Mouse (Mus musculus) hindbrain, postnatal 0 days (tissue): ENCODE measurements around the gene Gcm2. TPM values are rescaled to one million over a fixed set of nuclear protein-coding genes. Genes with fewer than 3 reads are reported as not detected.
A peak's percentile ranks its signal among the peaks of the same experiment; 100 is the strongest.

Source experiments
- ATAC-seq: fragments of 200-750 bp; cut with Nextera tagmentation; 2 replicates; pipeline ENCODE4 v1.8.0; 2017; ENCODE audit warnings: mild to moderate bottlenecking, moderate TSS enrichment, moderate library complexity
- DNase-seq: peaks from one replicate; pipeline ENCODE4 v3.0.0-alpha.2; 2015; ENCODE audit warnings: low spot score
- H3K27ac ChIP-seq: fragments of 300-500 bp; sonication (generic); 2 replicates; pipeline ENCODE4 v1.5.1; 2014; ENCODE audit warnings: mild to moderate bottlenecking
- H3K27me3 ChIP-seq: fragments of 300-500 bp; sonication (generic); 2 replicates; pipeline ENCODE4 v1.6.1; 2014; ENCODE audit warnings: low read length, mixed read lengths; ENCODE audit not compliant: insufficient read depth
- H3K36me3 ChIP-seq: fragments of 300-500 bp; sonication (generic); 2 replicates; pipeline ENCODE4 v1.6.1; 2014; ENCODE audit warnings: low read length, mixed read lengths; ENCODE audit not compliant: insufficient read depth
- H3K4me1 ChIP-seq: fragments of 300-500 bp; sonication (generic); 2 replicates; pipeline ENCODE4 v1.6.1; 2014; ENCODE audit warnings: antibody characterized with exemption, low read length, mixed read lengths; ENCODE audit not compliant: insufficient read depth
- H3K4me2 ChIP-seq: fragments of 300-500 bp; sonication (generic); 2 replicates; pipeline ENCODE4 v1.6.1; 2014; ENCODE audit warnings: low read depth, mild to moderate bottlenecking, low read length, moderate library complexity, mixed read lengths
- H3K4me3 ChIP-seq: fragments of 300-500 bp; sonication (generic); 2 replicates; pipeline ENCODE4 v1.5.1; 2014; ENCODE audit warnings: low read length
- H3K9ac ChIP-seq: fragments of 300-500 bp; sonication (generic); replicated peaks from 2 replicates; pipeline ENCODE4 v1.6.1; 2014; ENCODE audit warnings: mild to moderate bottlenecking, low read length, moderate library complexity, mixed read lengths
- H3K9me3 ChIP-seq: fragments of 300-500 bp; sonication (generic); 2 replicates; pipeline ENCODE4 v1.6.1; 2016; ENCODE audit warnings: low read length, mixed read lengths
- CTCF ChIP-seq: IDR thresholded peaks from 2 replicates; pipeline ENCODE4 v1.5.1; 2016; ENCODE audit warnings: antibody characterized with exemption, control low read depth, low read depth
- WGBS: fragments of 180-500 bp; shearing (Covaris S2); extraction: QIAGEN DNeasy Blood & Tissue Kit; methylation state at CpG from one replicate; pipeline ENCODE4 v1.1.7; 2014; 5-methylcytosine and 5-hydroxymethylcytosine counted together
- polyA plus RNA-seq: library from polyadenylated mRNA; unstranded; fragments of >200 nt; fragmentation: Nextera tagmentation; extraction: Ambion mirVana; gene quantifications from 2 replicates; pipeline ENCODE4 v1.2.1, GENCODE M21; 2015
- total RNA-seq: library from RNA; depleted of rRNA; stranded (reverse); fragments of >200 nt; gene quantifications from 2 replicates; pipeline ENCODE4 v1.2.3, GENCODE M21; 2014

The Gcm2 gene
- total and polyA plus RNA-seq, 2 experiments from 2014 or later: not detected

GRCm38 (mm10) chr13:41098325-41098724 lies 12.5 kb downstream of the Gcm2 start:
- no peak for DNase-seq

DNA sequence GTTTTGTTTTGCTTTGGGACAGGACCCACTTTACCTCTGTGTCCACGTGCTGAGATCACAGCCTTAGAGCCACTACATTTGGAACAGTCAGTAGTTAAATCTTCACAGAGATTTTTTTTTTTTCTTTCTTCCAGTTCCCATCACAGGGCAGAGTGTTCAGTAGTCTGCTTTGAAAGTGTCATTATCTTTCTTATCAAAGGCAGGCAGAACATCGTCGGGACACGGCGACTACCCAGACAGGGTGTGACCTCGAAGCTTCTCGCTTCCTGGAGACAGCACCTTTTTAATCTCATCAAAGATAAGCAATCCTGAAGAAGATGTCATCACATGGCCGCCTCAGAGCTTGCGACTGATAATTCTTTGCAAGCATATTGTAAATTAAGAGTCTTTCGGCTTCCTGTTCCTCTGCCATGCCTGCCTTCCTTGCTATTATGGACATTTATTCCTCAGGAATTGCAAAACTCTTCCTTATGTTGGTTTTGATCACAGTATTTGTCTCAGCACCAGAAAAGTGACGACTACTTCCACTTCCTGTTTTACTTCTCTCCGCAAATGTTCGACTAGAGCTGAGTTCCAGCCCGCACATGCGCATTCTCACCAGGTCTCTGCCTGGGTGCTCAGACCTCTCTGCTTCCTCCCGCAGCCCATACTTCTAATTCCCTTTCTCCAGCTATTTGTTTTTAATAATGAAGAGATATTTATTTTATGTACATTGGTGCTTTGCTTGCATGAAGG lies 13.3 kb downstream of the Gcm2 start:
- Histone ChIP-seq H3K27me3 (no peaks in the 10 kb centered on the region), H3K4me3 (no peak overlapping the region), H3K27ac (no peak overlapping the region), H3K36me3 (no peaks in the 10 kb centered on the region), H3K4me1 (no peaks in the 10 kb centered on the region), H3K9me3 (no peaks in the 10 kb centered on the region), H3K4me2 (no peak overlapping the region), H3K9ac (no peak overlapping the region)
- ATAC-seq: no peak
- no peak for TF ChIP-seq CTCF
- 82% methylated on average over 16 of the region's 16 CpGs for WGBS
- no peak for DNase-seq

More at GRCm38 (mm10) chr13:41098325-41098724, 12.5 kb downstream of the Gcm2 start:
- Histone ChIP-seq H3K36me3 (no peaks in the 10 kb centered on the region), H3K9me3 (no peaks in the 10 kb centered on the region), H3K4me1 (no peaks in the 10 kb centered on the region), H3K9ac (no peak overlapping the region), H3K4me2 (no peak overlapping the region), H3K27ac (no peak overlapping the region), H3K27me3 (no peaks in the 10 kb centered on the region), H3K4me3 (no peak overlapping the region)
- TF ChIP-seq CTCF: no peak
- no peak for ATAC-seq
- 81% methylated on average over 15 of the region's 15 CpGs for WGBS

DNA sequence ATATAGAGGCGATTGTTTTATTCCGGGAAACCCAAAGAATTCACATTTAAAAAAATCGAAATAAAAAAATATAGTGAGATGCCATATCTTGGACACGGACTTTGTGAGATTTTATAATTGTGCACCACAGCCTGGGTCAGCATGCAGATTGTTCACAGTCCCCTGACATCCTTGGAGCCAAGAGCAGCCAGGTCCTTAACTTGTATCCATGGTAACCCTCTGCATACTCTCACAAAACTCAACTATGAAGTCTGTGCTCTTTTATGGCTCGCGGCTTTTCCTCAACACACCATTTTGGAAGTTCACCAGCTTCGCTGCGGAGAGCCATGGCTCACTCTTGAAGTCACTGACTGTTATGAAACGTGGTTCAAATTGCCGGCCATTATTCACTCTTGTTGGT lies 16.7 kb downstream of the Gcm2 start:
- H3K27me3 ChIP-seq: no peaks in the 10 kb centered on the region
- no peaks in the 10 kb centered on the region for H3K36me3 ChIP-seq
- no peak for TF ChIP-seq CTCF
- no peaks in the 10 kb centered on the region for H3K9me3 ChIP-seq
- 66% methylated on average over 10 of the region's 10 CpGs for WGBS
- DNase-seq: peak; percentile 39
- no peak overlapping the region for H3K9ac ChIP-seq
- no peaks in the 10 kb centered on the region for H3K4me1 ChIP-seq
- no peak overlapping the region for H3K4me2 ChIP-seq
- no peak overlapping the region for H3K4me3 ChIP-seq
- ATAC-seq: no peak
- no peak overlapping the region for H3K27ac ChIP-seq

- ATAC-seq (no peak), DNase-seq (no peak)
- Histone ChIP-seq H3K27ac (no peak overlapping the region), H3K36me3 (no peaks in the 10 kb centered on the region), H3K4me3 (no peak overlapping the region), H3K27me3 (no peaks in the 10 kb centered on the region), H3K9ac (no peak overlapping the region), H3K9me3 (no peaks in the 10 kb centered on the region), H3K4me2 (no peak overlapping the region), H3K4me1 (no peaks in the 10 kb centered on the region)
- 28% methylated on average over 10 of the region's 10 CpGs for WGBS
- TF ChIP-seq CTCF: no peak
These were observed 19.6 kb downstream of the Gcm2 start for GRCm38 (mm10) chr13:41091271-41091670.

GRCm38 (mm10) chr13:41088746-41089145 lies 22.1 kb downstream of the Gcm2 start:
- no peak for DNase-seq
- no peaks in the 10 kb centered on the region for H3K36me3 ChIP-seq

DNA sequence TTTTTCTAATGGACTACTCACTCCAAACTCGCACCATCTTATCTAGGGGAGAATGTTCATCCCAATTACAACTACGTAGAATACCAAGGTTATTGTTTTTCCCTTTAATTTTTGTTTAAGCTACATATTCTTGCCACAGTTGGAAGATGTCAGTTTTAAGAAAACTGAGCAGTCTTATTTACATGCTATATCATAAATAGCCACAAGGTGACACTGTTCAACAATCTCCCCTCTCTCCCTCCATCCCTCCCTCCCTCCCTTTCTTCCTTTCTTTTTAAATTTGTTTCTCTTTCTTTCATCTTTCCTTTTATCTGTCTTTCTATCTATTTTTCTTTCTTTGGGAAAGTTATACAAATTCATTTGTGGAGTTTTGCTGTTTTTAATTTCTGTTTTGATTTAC lies 25.7 kb downstream of the Gcm2 start:
- H3K9ac ChIP-seq: no peak overlapping the region

More at GRCm38 (mm10) chr13:41088746-41089145, 22.1 kb downstream of the Gcm2 start:
- Histone ChIP-seq H3K9ac (no peak overlapping the region), H3K9me3 (no peaks in the 10 kb centered on the region), H3K27me3 (no peaks in the 10 kb centered on the region), H3K4me1 (no peaks in the 10 kb centered on the region), H3K4me2 (no peak overlapping the region), H3K27ac (no peak overlapping the region), H3K4me3 (no peak overlapping the region)
- ATAC-seq: no peak
- TF ChIP-seq CTCF: no peak

DNA sequence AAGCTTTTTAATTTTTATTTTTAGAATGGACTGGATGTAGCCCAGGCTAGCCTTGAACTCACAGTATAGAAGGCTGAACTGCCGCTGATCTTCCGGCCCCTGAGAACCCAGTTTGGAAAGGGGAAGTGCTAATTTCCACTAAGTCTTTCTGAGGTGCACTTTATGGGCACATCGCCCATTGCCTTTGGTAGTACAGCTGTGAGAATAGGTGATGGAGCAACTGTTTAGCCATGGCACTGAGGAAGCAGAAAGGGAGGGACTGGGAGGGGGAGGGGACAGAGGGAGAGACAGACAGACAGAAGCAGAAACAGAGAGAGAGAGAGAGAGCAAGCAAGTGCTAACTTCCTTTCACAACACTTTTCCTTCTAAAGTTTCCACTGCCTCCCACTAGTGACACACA lies 26.3 kb downstream of the Gcm2 start:
- Histone ChIP-seq H3K27ac (no peak overlapping the region), H3K4me3 (no peak overlapping the region), H3K4me2 (no peak overlapping the region), H3K9me3 (no peaks in the 10 kb centered on the region), H3K9ac (no peak overlapping the region), H3K27me3 (0 out of 2 replicates have a peak, but pooled peaks cover 7% of the 10 kb centered on the region), H3K4me1 (no peaks in the 10 kb centered on the region), H3K36me3 (no peaks in the 10 kb centered on the region)
- WGBS: 91% methylated on average over 3 of the region's 3 CpGs
- DNase-seq: no peak
- ATAC-seq: no peak
- TF ChIP-seq CTCF: no peak

More for the DNA sequence above, 25.7 kb downstream of the Gcm2 start:
- H3K27ac ChIP-seq: no peak overlapping the region
- H3K4me2 ChIP-seq: no peak overlapping the region
- no peak for ATAC-seq
- 0 out of 2 replicates have a peak, but pooled peaks cover 6% of the 10 kb centered on the region for H3K27me3 ChIP-seq
- H3K4me1 ChIP-seq: no peaks in the 10 kb centered on the region
- WGBS: 23% methylated on average over 2 of the region's 2 CpGs
- no peaks in the 10 kb centered on the region for H3K36me3 ChIP-seq
- DNase-seq: peak; percentile 54
- TF ChIP-seq CTCF: peak; percentile 78
- no peak overlapping the region for H3K4me3 ChIP-seq
- no peaks in the 10 kb centered on the region for H3K9me3 ChIP-seq
